11 mouse cellular contexts compared by ENCODE assay signal in the genomic region with DNA sequence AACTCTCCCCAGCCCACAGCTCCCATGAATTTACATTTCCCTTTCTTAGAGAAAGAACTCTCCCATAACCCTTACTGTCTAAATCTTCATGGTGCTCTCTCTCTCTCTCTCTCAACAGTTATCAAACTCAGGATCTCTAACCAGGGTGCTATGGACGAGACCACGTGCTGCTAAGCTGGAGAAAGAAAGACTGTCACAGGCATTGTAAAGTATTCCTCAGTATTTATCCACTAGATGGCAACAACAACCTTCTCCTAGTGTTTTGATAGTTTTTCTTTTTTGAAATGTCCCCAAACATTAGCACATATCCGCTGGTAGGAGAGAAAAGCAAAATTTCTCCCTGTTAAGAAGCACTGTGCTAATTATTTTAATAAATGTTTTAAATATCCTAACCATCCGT. TPM values are rescaled to one million over a fixed set of nuclear protein-coding genes. Genes with fewer than 3 reads are reported as not detected.
DNase-seq lines count a peak whose midpoint lies in the region; ATAC-seq and TF ChIP-seq lines count a peak whose summit lies in the region.
"Had no signal": no experiment of that assay in that cellular context is flagged by ENCODE, and none has a peak within 500 bp of the region (broad histone marks: within the 10 kb centered on the region; RNA-seq: fewer than 3 reads in every experiment).

No protein-coding gene starts in this region.

- H3K9ac ChIP-seq in hindbrain, embryonic 14.5 days = no peak overlapping the region
- H3K9ac ChIP-seq in neural tube, embryonic 14.5 days (replicated peaks; ENCODE audit: low read depth, low read length) = no peak overlapping the region
- H3K9ac ChIP-seq: heart, embryonic 12.5 days had no signal

- peak; percentile 10; the same call in 1 of the 2 replicates for TF ChIP-seq CTCF in brain, embryonic 14.5 days (IDR thresholded peaks at IDR 0.05; ENCODE audit: borderline replicate concordance, extremely low read depth, insufficient read depth, insufficient read length)

- no peaks in the 10 kb centered on the region for H3K4me1 ChIP-seq in hindbrain, embryonic 14.5 days (replicated peaks; ENCODE audit: control insufficient read depth, insufficient read depth, low read length)
- H3K4me1 ChIP-seq in hindbrain, embryonic 10.5 days (replicated peaks) = no peaks in the 10 kb centered on the region
- no peaks in the 10 kb centered on the region for H3K4me1 ChIP-seq in neural tube, embryonic 14.5 days (ENCODE audit: control insufficient read depth, insufficient read depth, low read length)
- H3K4me1 ChIP-seq: heart, embryonic 12.5 days had no signal

- intact Hi-C loops in heart, postnatal 14 days (cut with DNase I) = no loop called here

- no peaks in the 10 kb centered on the region for H3K9me3 ChIP-seq in hindbrain, embryonic 14.5 days (ENCODE audit: control insufficient read depth, low read length)
- no peaks in the 10 kb centered on the region for H3K9me3 ChIP-seq in hindbrain, embryonic 10.5 days
- H3K9me3 ChIP-seq in neural tube, embryonic 14.5 days (ENCODE audit: control insufficient read depth, low read length) = no peaks in the 10 kb centered on the region
- H3K9me3 ChIP-seq: heart, embryonic 12.5 days had no signal

- DNase-seq in hindbrain, embryonic 14.5 days (ENCODE audit: low spot score) = peak; percentile 40
- DNase-seq in hindbrain, embryonic 10.5 days (ENCODE audit: low spot score) = no peak
- DNase-seq in neural tube, embryonic 10.5 days (ENCODE audit: extremely low spot score, low spot score) = no peak
- peak; percentile 39 for DNase-seq in brain, embryonic 14.5 days (ENCODE audit: low read depth)
- peak; percentile 8 for DNase-seq in retina, embryonic 14.5 days (ENCODE audit: low spot score)
- no peak for DNase-seq in spleen, postnatal 36 days (ENCODE audit: low spot score in 2 of 2)
- DNase-seq in heart, postnatal 14 days = no peak
- DNase-seq: cerebellum, postnatal 25 days; kidney, adult 8-10 months had no signal

- no peaks in the 10 kb centered on the region for H3K27me3 ChIP-seq in hindbrain, embryonic 14.5 days (ENCODE audit: control insufficient read depth, insufficient read depth, low read length)
- H3K27me3 ChIP-seq in hindbrain, embryonic 10.5 days (ENCODE audit: insufficient read depth, poor library complexity, severe bottlenecking) = no peaks in the 10 kb centered on the region
- H3K27me3 ChIP-seq in neural tube, embryonic 14.5 days (ENCODE audit: control insufficient read depth, insufficient read depth, low read length) = no peaks in the 10 kb centered on the region
- H3K27me3 ChIP-seq: heart, embryonic 12.5 days had no signal

- H3K36me3 ChIP-seq in hindbrain, embryonic 14.5 days (replicated peaks; ENCODE audit: control insufficient read depth, insufficient read depth) = peaks cover 4% of the 10 kb centered on the region; the same call in 1 of the 2 replicates
- no peaks in the 10 kb centered on the region; the same call in 1 of the 2 replicates for H3K36me3 ChIP-seq in hindbrain, embryonic 10.5 days
- no peaks in the 10 kb centered on the region for H3K36me3 ChIP-seq in neural tube, embryonic 14.5 days (ENCODE audit: control insufficient read depth, insufficient read depth, low read length)
- H3K36me3 ChIP-seq: heart, embryonic 12.5 days had no signal

- H3K4me3 ChIP-seq in hindbrain, embryonic 14.5 days (replicated peaks; ENCODE audit: low read length) = no peak overlapping the region
- H3K4me3 ChIP-seq in hindbrain, embryonic 10.5 days = no peak overlapping the region
- no peak overlapping the region for H3K4me3 ChIP-seq in neural tube, embryonic 14.5 days (ENCODE audit: low read depth, low read length)
- H3K4me3 ChIP-seq: heart, embryonic 12.5 days had no signal

- TF ChIP-seq POLR2A in brain, embryonic 14.5 days (IDR thresholded peaks at IDR 0.05; ENCODE audit: borderline replicate concordance, extremely low read depth, insufficient read depth, insufficient read length, poor library complexity, severe bottlenecking) = no peak

- peak; percentile 31; the same call in 1 of the 2 replicates for ATAC-seq in hindbrain, embryonic 14.5 days (ENCODE audit: low FRiP score)
- peak; percentile 79; the same call in 1 of the 2 replicates for ATAC-seq in neural tube, embryonic 14.5 days (ENCODE audit: low read depth)

- H3K4me2 ChIP-seq in hindbrain, embryonic 14.5 days (replicated peaks) = no peak overlapping the region
- H3K4me2 ChIP-seq in neural tube, embryonic 14.5 days (ENCODE audit: low read depth, low read length) = no peak overlapping the region
- H3K4me2 ChIP-seq: heart, embryonic 12.5 days had no signal

- no peak overlapping the region for H3K27ac ChIP-seq in hindbrain, embryonic 14.5 days
- no peak overlapping the region for H3K27ac ChIP-seq in hindbrain, embryonic 10.5 days
- H3K27ac ChIP-seq in neural tube, embryonic 14.5 days (ENCODE audit: low read depth, low read length) = no peak overlapping the region

- 41% methylated on average over 4 of the region's 4 CpGs for WGBS in hindbrain, embryonic 14.5 days
- 41% methylated on average over 4 of the region's 4 CpGs for WGBS in hindbrain, embryonic 10.5 days
- 50% methylated on average over 4 of the region's 4 CpGs for WGBS in neural tube, embryonic 14.5 days

RNA-seq across cellular contexts. Expression of a gene that starts 12.3 kb away (rescaled TPM):
- polyA plus RNA-seq in hindbrain, embryonic 14.5 days (2014; fragmentation: Nextera tagmentation; extraction: Ambion mirVana) = 30.5 and 38.9 TPM in 2 replicates
- polyA plus RNA-seq in hindbrain, embryonic 10.5 days (2016; fragmentation: Nextera tagmentation; extraction: Ambion mirVana) = 12.6 and 18.0 TPM in 2 replicates
- polyA plus RNA-seq in neural tube, embryonic 14.5 days (2014; fragmentation: Nextera tagmentation; extraction: Ambion mirVana) = 35.2 and 40.0 TPM in 2 replicates
- polyA plus RNA-seq in brain, embryonic 14.5 days (2012; rRNA removed) = 17.0 and 17.6 TPM in 2 replicates
- 1 to 10 TPM; 3.5 to 5.9 TPM for total RNA-seq in heart, postnatal 14 days (2021)

RNA-seq across cellular contexts. Expression of a gene that starts 12.4 kb away (rescaled TPM):
- 8.2 and 8.8 TPM in 2 replicates for polyA plus RNA-seq in hindbrain, embryonic 14.5 days (2014; fragmentation: Nextera tagmentation; extraction: Ambion mirVana)
- polyA plus RNA-seq in hindbrain, embryonic 10.5 days (2016; fragmentation: Nextera tagmentation; extraction: Ambion mirVana) = 22.0 and 27.1 TPM in 2 replicates
- polyA plus RNA-seq in neural tube, embryonic 14.5 days (2014; fragmentation: Nextera tagmentation; extraction: Ambion mirVana) = 7.7 and 8.5 TPM in 2 replicates
- 12.1 and 17.7 TPM in 2 replicates for polyA plus RNA-seq in brain, embryonic 14.5 days (2012; rRNA removed)
- total RNA-seq in heart, postnatal 14 days (2021) = 1 to 10 TPM; 1.6 to 3.4 TPM

RNA-seq across cellular contexts. Expression of a gene that starts 42.2 kb away (rescaled TPM):
- 0.33 and 0.41 TPM in 2 replicates for polyA plus RNA-seq in hindbrain, embryonic 14.5 days (2014; fragmentation: Nextera tagmentation; extraction: Ambion mirVana)
- 0.24 and 0.50 TPM in 2 replicates for polyA plus RNA-seq in hindbrain, embryonic 10.5 days (2016; fragmentation: Nextera tagmentation; extraction: Ambion mirVana)
- 0.37 and 0.43 TPM in 2 replicates for polyA plus RNA-seq in neural tube, embryonic 14.5 days (2014; fragmentation: Nextera tagmentation; extraction: Ambion mirVana)
- polyA plus RNA-seq in brain, embryonic 14.5 days (2012; rRNA removed) = 0.25 and 0.36 TPM in 2 replicates
- total RNA-seq in heart, postnatal 14 days (2021) = under 1 TPM in 1 of 2 experiments, not detected in 1; 0.19 TPM
- polyA plus RNA-seq: heart, embryonic 12.5 days had no signal

Comparison
In these comparisons a context has a peak if more than half of its experiments do, and no peak if none do; other contexts are left out.
1. DNase-seq: peak in hindbrain, embryonic 14.5 days (single experiment), brain, embryonic 14.5 days (single experiment) and retina, embryonic 14.5 days (single experiment); none in hindbrain, embryonic 10.5 days (single experiment), neural tube, embryonic 10.5 days (single experiment), spleen, postnatal 36 days (0 of 2) and heart, postnatal 14 days (0 of 2).